Mouse (Mus musculus) heart, embryonic 14.5 days (tissue): ENCODE measurements at regions not wholly inside any gene's neighbourhood (a gene's known extent, or its start where the extent isn't known, plus 50 kb on each side); places are given as distances from the start of the nearest gene placed in this dataset.

ENCODE experiments used
- ATAC-seq: fragments of 200-750 bp; cut with Nextera tagmentation; 2 replicates; pipeline ENCODE4 v1.8.0; 2017; ENCODE audit warnings: low read depth, moderate TSS enrichment; ENCODE audit not compliant: insufficient number of reproducible peaks, insufficient read depth, low FRiP score
- H3K27ac ChIP-seq, 2 experiments: fragments of 200-500 bp in 1 of 2; fragments of 300-500 bp in 1 of 2; sonication (generic) in 1 of 2; replicated peaks in 1 of 2; 2 replicates each; pipeline ENCODE4 v1.5.1; 2012 to 2014; ENCODE audit warnings: low read depth in 2 of 2, low read length in 2 of 2, control low read depth in 1 of 2, mild to moderate bottlenecking in 1 of 2, mixed read lengths in 1 of 2; ENCODE audit not compliant: control insufficient read depth in 1 of 2, insufficient read depth in 1 of 2
- H3K27me3 ChIP-seq: fragments of 300-500 bp; sonication (generic); 2 replicates; pipeline ENCODE4 v1.6.1; 2014; ENCODE audit warnings: mild to moderate bottlenecking, low read length, control low read depth; ENCODE audit not compliant: control insufficient read depth, insufficient read depth
- H3K36me3 ChIP-seq: fragments of 300-500 bp; sonication (generic); 2 replicates; pipeline ENCODE4 v1.6.1; 2014; ENCODE audit warnings: mild to moderate bottlenecking, control low read depth, low read length, mixed read lengths; ENCODE audit not compliant: control insufficient read depth, insufficient read depth
- H3K4me1 ChIP-seq, 2 experiments: fragments of 200-500 bp in 1 of 2; fragments of 300-500 bp in 1 of 2; sonication (generic) in 1 of 2; 2 replicates each; pipeline ENCODE4 v1.6.1; 2012 to 2014; ENCODE audit warnings: low read length in 2 of 2, control low read depth in 1 of 2, mixed read lengths in 1 of 2; ENCODE audit not compliant: control insufficient read depth in 2 of 2, insufficient read depth in 2 of 2
- H3K4me2 ChIP-seq: fragments of 300-500 bp; sonication (generic); 2 replicates; pipeline ENCODE4 v1.6.1; 2014; ENCODE audit warnings: mild to moderate bottlenecking, low read length
- H3K4me3 ChIP-seq, 2 experiments: fragments of 200-500 bp in 1 of 2; fragments of 300-500 bp in 1 of 2; sonication (generic) in 1 of 2; 2 replicates each; pipeline ENCODE4 v1.5.1; 2012 to 2014; ENCODE audit warnings: low read length in 2 of 2, mild to moderate bottlenecking in 2 of 2, control low read depth in 1 of 2, low read depth in 1 of 2, moderate library complexity in 1 of 2; ENCODE audit not compliant: control insufficient read depth in 1 of 2, insufficient read depth in 1 of 2
- H3K9ac ChIP-seq: fragments of 300-500 bp; sonication (generic); 2 replicates; pipeline ENCODE4 v1.6.1; 2014; ENCODE audit warnings: mild to moderate bottlenecking, low read length
- H3K9me3 ChIP-seq: fragments of 300-500 bp; sonication (generic); 2 replicates; pipeline ENCODE4 v1.6.1; 2016; ENCODE audit warnings: low read length, control low read depth; ENCODE audit not compliant: control insufficient read depth
- WGBS: fragments of 180-500 bp; shearing (Covaris S2); extraction: QIAGEN DNeasy Blood & Tissue Kit; methylation state at CpG from one replicate; pipeline ENCODE4 v1.1.7; 2014; 5-methylcytosine and 5-hydroxymethylcytosine counted together

- Histone ChIP-seq H3K4me3 (no peak overlapping the region), H3K27ac (no peak overlapping the region), H3K9me3 (no peaks in the 10 kb centered on the region), H3K36me3 (no peaks in the 10 kb centered on the region), H3K27me3 (no peaks in the 10 kb centered on the region), H3K4me1 (no peaks in the 10 kb centered on the region), H3K4me2 (no peak overlapping the region), H3K9ac (no peak overlapping the region)
- 73% methylated on average over 2 of the region's 2 CpGs for WGBS
- no peak for ATAC-seq
Measured at GRCm38 (mm10) chr6:66347356-66347755, 187.8 kb upstream of the Mad2l1 start.

- H3K27ac ChIP-seq = peak overlapping the region; percentile 30 to 41; a peak in 2 of 4 replicates
- 53% methylated on average over 3 of the region's 3 CpGs for WGBS
- H3K36me3 ChIP-seq = no peaks in the 10 kb centered on the region
- H3K4me2 ChIP-seq = peak overlapping the region; percentile 27
- H3K4me1 ChIP-seq = peaks cover 8 to 12% of the 10 kb centered on the region in 2 experiments
- no peaks in the 10 kb centered on the region for H3K27me3 ChIP-seq
- no peak for ATAC-seq
- H3K4me3 ChIP-seq = no peak overlapping the region
- H3K9me3 ChIP-seq = no peaks in the 10 kb centered on the region
- no peak overlapping the region; the same call in 1 of the 2 replicates for H3K9ac ChIP-seq
Measured at GRCm38 (mm10) chr6:66361130-66361529, 174.1 kb upstream of the Mad2l1 start.

DNA sequence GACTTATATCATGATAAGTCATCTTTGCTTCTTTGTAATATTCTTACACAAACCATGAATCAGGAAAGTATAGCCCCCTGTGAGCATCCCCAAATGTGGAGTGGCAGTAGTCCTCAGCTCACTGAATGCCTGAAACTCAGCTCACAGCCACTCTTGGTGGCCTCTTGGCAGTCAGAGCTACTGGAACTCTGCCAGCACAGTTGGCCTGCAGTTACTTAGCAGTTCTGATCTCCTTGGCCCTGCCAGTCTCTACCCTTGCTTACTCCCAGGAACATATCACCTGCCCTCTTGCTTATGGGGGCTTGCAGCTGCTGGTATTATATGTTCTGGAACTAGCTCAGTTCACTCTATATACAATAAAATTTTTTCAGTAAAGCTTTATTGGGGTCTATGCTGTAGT, 167.9 kb upstream of the Mad2l1 start:
- Histone ChIP-seq H3K27ac (peak overlapping the region in 1 of 2 experiments; percentile 44; a peak in 1 of 4 replicates), H3K4me1 (peaks cover 0 to 9% of the 10 kb centered on the region in 2 experiments; a peak in 2 of 4 replicates), H3K4me3 (no peak overlapping the region), H3K9me3 (no peaks in the 10 kb centered on the region), H3K4me2 (no peak overlapping the region), H3K36me3 (no peaks in the 10 kb centered on the region), H3K27me3 (no peaks in the 10 kb centered on the region), H3K9ac (no peak overlapping the region)
- no peak for ATAC-seq

- no peak overlapping the region for H3K4me3 ChIP-seq
- no peak for ATAC-seq
- H3K4me2 ChIP-seq = no peak overlapping the region
- no peaks in the 10 kb centered on the region for H3K36me3 ChIP-seq
- no peaks in the 10 kb centered on the region for H3K9me3 ChIP-seq
- no peak overlapping the region for H3K27ac ChIP-seq
- WGBS = 52% methylated on average over 1 of the region's 1 CpGs
- no peaks in the 10 kb centered on the region for H3K27me3 ChIP-seq
- H3K9ac ChIP-seq = no peak overlapping the region
- no peaks in the 10 kb centered on the region for H3K4me1 ChIP-seq
Measured at GRCm38 (mm10) chr6:66381279-66381934, 153.8 kb upstream of the Mad2l1 start.

DNA sequence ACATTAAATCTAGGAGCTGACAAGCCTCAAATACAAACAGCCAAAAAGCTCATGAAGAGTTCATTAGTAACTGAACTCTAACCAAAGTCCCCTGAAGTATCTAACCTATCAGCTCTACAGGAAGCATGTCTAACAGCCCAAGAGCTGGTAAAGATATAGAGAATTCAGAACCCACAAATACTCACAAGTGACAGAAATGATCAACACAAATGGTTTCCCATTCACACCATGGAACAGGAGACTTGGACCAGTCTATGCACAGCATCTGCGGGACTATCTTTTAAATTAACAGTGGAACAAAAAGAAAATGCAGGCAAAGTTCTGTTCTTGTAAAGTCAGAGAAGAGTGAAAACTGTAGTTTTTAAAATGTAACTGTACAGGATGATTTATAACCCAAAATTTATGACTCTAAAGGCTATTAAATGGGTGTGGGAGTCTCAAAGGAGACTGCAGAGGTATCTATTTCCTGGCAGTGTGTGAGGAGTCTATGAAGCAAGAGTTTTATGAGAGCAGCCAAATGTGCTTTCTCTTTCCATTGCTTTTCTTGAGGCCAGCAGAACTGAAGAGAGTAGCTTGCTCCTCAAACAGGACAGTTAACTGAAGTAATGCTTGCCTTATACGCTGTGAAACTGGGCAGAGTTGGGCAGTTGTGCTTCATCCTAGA, 152.7 kb upstream of the Mad2l1 start:
- H3K4me1 ChIP-seq = no peaks in the 10 kb centered on the region
- WGBS = 92% methylated on average over 2 of the region's 2 CpGs
- no peaks in the 10 kb centered on the region for H3K9me3 ChIP-seq
- no peak overlapping the region for H3K4me2 ChIP-seq
- H3K27ac ChIP-seq = no peak overlapping the region
- no peak overlapping the region for H3K9ac ChIP-seq
- H3K4me3 ChIP-seq = no peak overlapping the region
- H3K27me3 ChIP-seq = no peaks in the 10 kb centered on the region
- H3K36me3 ChIP-seq = no peaks in the 10 kb centered on the region
- no peak for ATAC-seq

DNA sequence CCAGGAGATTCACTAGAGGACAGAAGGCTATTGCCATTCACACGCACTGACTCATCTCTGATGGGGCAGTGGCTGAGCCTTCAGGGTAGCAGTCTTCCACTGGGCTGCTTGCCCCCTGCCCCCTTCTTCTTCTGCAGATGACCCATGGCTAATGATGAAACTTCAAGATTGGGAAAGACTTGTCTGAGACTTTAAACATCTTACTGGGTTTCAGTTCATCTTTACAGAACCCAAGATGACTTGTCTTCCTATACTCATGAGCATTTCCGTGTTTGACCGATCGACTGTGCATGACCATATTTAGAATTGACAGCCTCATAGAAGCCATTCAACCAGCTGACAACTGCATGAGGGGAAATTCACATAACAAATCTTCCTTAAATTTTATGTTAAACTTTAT, 140.0 kb upstream of the Mad2l1 start:
- H3K27me3 ChIP-seq = no peaks in the 10 kb centered on the region
- H3K4me3 ChIP-seq = no peak overlapping the region
- H3K9me3 ChIP-seq = no peaks in the 10 kb centered on the region
- H3K9ac ChIP-seq = no peak overlapping the region
- H3K27ac ChIP-seq = no peak overlapping the region
- WGBS = 91% methylated on average over 4 of the region's 4 CpGs
- no peaks in the 10 kb centered on the region for H3K36me3 ChIP-seq
- no peak overlapping the region for H3K4me2 ChIP-seq
- no peak for ATAC-seq
- H3K4me1 ChIP-seq = no peaks in the 10 kb centered on the region

DNA sequence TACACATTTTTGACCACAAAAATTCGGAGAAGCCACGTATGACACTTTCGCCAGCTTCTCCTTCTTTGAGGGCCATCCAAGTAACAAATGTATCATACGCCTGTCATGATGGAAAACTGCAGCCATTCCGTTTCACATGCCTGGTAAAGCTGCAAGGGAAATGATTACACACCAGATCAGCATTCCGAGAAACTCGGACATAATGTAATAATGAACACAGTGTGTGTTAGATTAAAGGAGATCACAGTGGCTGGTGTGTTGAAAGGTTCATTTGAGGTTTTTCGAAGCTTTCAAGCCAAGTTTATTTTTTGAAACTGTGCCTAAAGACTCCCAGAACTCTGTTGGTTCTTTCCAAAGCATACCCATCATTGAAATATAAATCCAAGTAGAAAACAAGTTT, 137.8 kb upstream of the Mad2l1 start:
- no peak for ATAC-seq
- WGBS = 78% methylated on average over 8 of the region's 8 CpGs

More for the DNA sequence above, 137.8 kb upstream of the Mad2l1 start:
- no peak overlapping the region for H3K4me2 ChIP-seq
- peaks cover 2 to 4% of the 10 kb centered on the region in 2 experiments; a peak in 2 of 4 replicates for H3K4me1 ChIP-seq
- H3K9ac ChIP-seq = no peak overlapping the region
- H3K4me3 ChIP-seq = no peak overlapping the region
- no peaks in the 10 kb centered on the region for H3K9me3 ChIP-seq
- H3K27me3 ChIP-seq = no peaks in the 10 kb centered on the region
- H3K36me3 ChIP-seq = no peaks in the 10 kb centered on the region
- no peak overlapping the region for H3K27ac ChIP-seq
